Mouse (Mus musculus) MEL (cell line): Measurements from ENCODE around the gene Rps19. TPM values are rescaled to one million over a fixed set of nuclear protein-coding genes. Genes with fewer than 3 reads are reported as not detected.

ENCODE experiments used
- DNase-seq: peaks from one replicate; pipeline ENCODE4 v3.0.0; 2011; ENCODE audit warnings: low read depth, low spot score
- H3K27ac ChIP-seq: 2 replicates; pipeline ENCODE4 v1.5.1; 2012; ENCODE audit warnings: low read depth, mild to moderate bottlenecking, control low read depth, low read length, moderate library complexity; ENCODE audit not compliant: control insufficient read depth
- H3K27me3 ChIP-seq, 2 experiments: fragments of 150-350 bp in 1 of 2; sonication (generic) in 1 of 2; 2 replicates each; pipeline ENCODE4 v1.6.1; 2012; ENCODE audit warnings: low read length in 2 of 2, mild to moderate bottlenecking in 2 of 2, improper control_type of control experiment in 1 of 2, moderate library complexity in 1 of 2; ENCODE audit not compliant: insufficient read depth in 2 of 2, control insufficient read depth in 1 of 2
- H3K36me3 ChIP-seq, 2 experiments: 2 replicates each; pipeline ENCODE4 v1.6.1; 2012 to 2014; ENCODE audit warnings: low read length in 2 of 2, improper control_type of control experiment in 1 of 2, inconsistent platforms in 1 of 2, mild to moderate bottlenecking in 1 of 2; ENCODE audit not compliant: insufficient read depth in 2 of 2, control insufficient read depth in 1 of 2
- H3K4me1 ChIP-seq, 2 experiments: fragments of 150-350 bp in 1 of 2; sonication (generic) in 1 of 2; 2 replicates each; pipeline ENCODE4 v1.6.1; 2012; ENCODE audit warnings: low read length in 2 of 2, improper control_type of control experiment in 1 of 2, mild to moderate bottlenecking in 1 of 2; ENCODE audit not compliant: insufficient read depth in 2 of 2, control insufficient read depth in 1 of 2
- H3K4me3 ChIP-seq, 2 experiments: fragments of 150-350 bp in 1 of 2; sonication (generic) in 1 of 2; 2 replicates each; pipeline ENCODE4 v1.5.1; 2012; ENCODE audit warnings: low read depth in 2 of 2, low read length in 2 of 2, mild to moderate bottlenecking in 2 of 2, moderate library complexity in 2 of 2, control low read depth in 1 of 2, improper control_type of control experiment in 1 of 2; ENCODE audit not compliant: control insufficient read depth in 1 of 2, insufficient read depth in 1 of 2
- H3K79me2 ChIP-seq: 2 replicates; pipeline ENCODE4 v1.6.1; 2012; ENCODE audit warnings: mild to moderate bottlenecking, low read length, moderate library complexity; ENCODE audit not compliant: control insufficient read depth, poor library complexity, insufficient read depth
- H3K9ac ChIP-seq: 2 replicates; pipeline ENCODE4 v1.6.1; 2012; ENCODE audit warnings: low read depth, mild to moderate bottlenecking, control low read depth, low read length, moderate library complexity; ENCODE audit not compliant: control insufficient read depth, poor library complexity, severe bottlenecking
- H3K9me3 ChIP-seq: fragments of 150-350 bp; sonication (generic); replicated peaks from 2 replicates; pipeline ENCODE4 v1.6.1; 2012; ENCODE audit warnings: mild to moderate bottlenecking, low read length, improper control_type of control experiment, moderate library complexity; ENCODE audit not compliant: insufficient read depth
- BHLHE40 ChIP-seq: IDR thresholded peaks from 2 replicates; pipeline ENCODE4 v1.6.1; 2012; ENCODE audit warnings: low read depth, mild to moderate bottlenecking, inconsistent platforms, low read length, improper control_type of control experiment, borderline replicate concordance
- CHD1 ChIP-seq: IDR thresholded peaks from 2 replicates; pipeline ENCODE4 v1.6.1; 2012; ENCODE audit warnings: low read depth, mild to moderate bottlenecking, inconsistent platforms, low read length, improper control_type of control experiment
- CHD2 ChIP-seq: IDR thresholded peaks from 2 replicates; pipeline ENCODE4 v1.6.1; 2011; ENCODE audit warnings: low read length, improper control_type of control experiment
- CTCF ChIP-seq, 3 experiments: IDR thresholded peaks in 2 of 3; conservative IDR thresholded peaks in 1 of 3; 2 replicates each; pipeline ENCODE4 v1.5.1; 2011 to 2012; ENCODE audit warnings: low read length in 3 of 3, low read depth in 2 of 3, mild to moderate bottlenecking in 2 of 3, improper control_type of control experiment in 1 of 3, inconsistent platforms in 1 of 3, mixed read lengths in 1 of 3, moderate library complexity in 1 of 3; ENCODE audit not compliant: control insufficient read depth in 1 of 3, insufficient read depth in 1 of 3, poor library complexity in 1 of 3, severe bottlenecking in 1 of 3
- E2F4 ChIP-seq: IDR thresholded peaks from 2 replicates; pipeline ENCODE4 v1.6.1; 2011; ENCODE audit warnings: low read depth, low read length, improper control_type of control experiment, borderline replicate concordance
- ELF1 ChIP-seq: IDR thresholded peaks from 2 replicates; pipeline ENCODE4 v1.6.1; 2014; ENCODE audit warnings: low read depth, mild to moderate bottlenecking, inconsistent platforms, low read length, improper control_type of control experiment, moderate library complexity
- EP300 ChIP-seq, 2 experiments: IDR thresholded peaks; 2 replicates each; pipeline ENCODE4 v1.6.1; 2011; ENCODE audit warnings: improper control_type of control experiment in 2 of 2, low read length in 2 of 2, low read depth in 1 of 2, mild to moderate bottlenecking in 1 of 2
- GABPA ChIP-seq: IDR thresholded peaks from 2 replicates; pipeline ENCODE4 v1.6.1; 2012; ENCODE audit warnings: low read depth, mild to moderate bottlenecking, inconsistent platforms, low read length, improper control_type of control experiment, moderate library complexity
- GATA1 ChIP-seq: IDR thresholded peaks from 2 replicates; pipeline ENCODE4 v1.6.1; 2011; ENCODE audit warnings: low read depth, low read length, improper control_type of control experiment
- HCFC1 ChIP-seq: IDR thresholded peaks from 2 replicates; pipeline ENCODE4 v1.6.1; 2012; ENCODE audit warnings: low read depth, mild to moderate bottlenecking, inconsistent platforms, low read length, improper control_type of control experiment, moderate library complexity
- JUND ChIP-seq: IDR thresholded peaks from 2 replicates; pipeline ENCODE4 v1.6.1; 2011; ENCODE audit warnings: low read depth, mild to moderate bottlenecking, improper control_type of control experiment, low read length
- KAT2A ChIP-seq: conservative IDR thresholded peaks from 2 replicates; pipeline ENCODE4 v1.6.1; 2012; ENCODE audit warnings: low read depth, low read length, improper control_type of control experiment, inconsistent platforms
- MAFK ChIP-seq: IDR thresholded peaks from 2 replicates; pipeline ENCODE4 v1.6.1; 2011; ENCODE audit warnings: low read depth, mild to moderate bottlenecking, low read length, improper control_type of control experiment, borderline replicate concordance
- MAX ChIP-seq: IDR thresholded peaks from 2 replicates; pipeline ENCODE4 v1.6.1; 2011; ENCODE audit warnings: low read length, improper control_type of control experiment
- MAZ ChIP-seq: IDR thresholded peaks from 2 replicates; pipeline ENCODE4 v1.6.1; 2012; ENCODE audit warnings: low read depth, mild to moderate bottlenecking, inconsistent platforms, low read length, improper control_type of control experiment
- MEF2A ChIP-seq: IDR thresholded peaks from 2 replicates; pipeline ENCODE4 v1.6.1; 2014; ENCODE audit warnings: low read depth, mild to moderate bottlenecking, inconsistent platforms, low read length, improper control_type of control experiment; ENCODE audit not compliant: poor library complexity, insufficient replicate concordance, severe bottlenecking; ENCODE audit errors: extremely low read depth
- MXI1 ChIP-seq: IDR thresholded peaks from 2 replicates; pipeline ENCODE4 v1.6.1; 2011; ENCODE audit warnings: mild to moderate bottlenecking, low read depth, low read length, improper control_type of control experiment
- MYB ChIP-seq: IDR thresholded peaks from 2 replicates; pipeline ENCODE4 v1.6.1; 2011; ENCODE audit warnings: mild to moderate bottlenecking, low read depth, low read length, improper control_type of control experiment
- MYC ChIP-seq: IDR thresholded peaks from 2 replicates; pipeline ENCODE4 v1.6.1; 2011; ENCODE audit warnings: low read depth, mild to moderate bottlenecking, low read length, improper control_type of control experiment, moderate library complexity
- NELFE ChIP-seq: IDR thresholded peaks from 2 replicates; pipeline ENCODE4 v1.6.1; 2011; ENCODE audit warnings: low read depth, low read length, improper control_type of control experiment
- NRF1 ChIP-seq: IDR thresholded peaks from 2 replicates; pipeline ENCODE4 v1.6.1; 2014; ENCODE audit warnings: low read depth, mild to moderate bottlenecking, inconsistent platforms, low read length, improper control_type of control experiment, moderate library complexity; ENCODE audit not compliant: poor library complexity, insufficient read depth, severe bottlenecking
- POLR2A ChIP-seq, 2 experiments: IDR thresholded peaks; 2 replicates each; pipeline ENCODE4 v1.6.1; 2011 to 2012; ENCODE audit warnings: low read length in 2 of 2, mild to moderate bottlenecking in 2 of 2, control low read depth in 1 of 2, improper control_type of control experiment in 1 of 2, low read depth in 1 of 2, moderate library complexity in 1 of 2; ENCODE audit not compliant: control insufficient read depth in 1 of 2, insufficient read depth in 1 of 2, poor library complexity in 1 of 2
- POLR2AphosphoS2 ChIP-seq: IDR thresholded peaks from 2 replicates; pipeline ENCODE4 v1.6.1; 2011; ENCODE audit warnings: low read length, improper control_type of control experiment
- POLR2AphosphoS5 ChIP-seq: IDR thresholded peaks from 2 replicates; pipeline ENCODE4 v1.6.1; 2012; ENCODE audit warnings: low read depth, borderline replicate concordance, mild to moderate bottlenecking, inconsistent platforms, low read length, moderate library complexity, mixed read lengths
- RAD21 ChIP-seq: IDR thresholded peaks from 2 replicates; pipeline ENCODE4 v1.6.1; 2011; ENCODE audit warnings: mild to moderate bottlenecking, low read depth, low read length, improper control_type of control experiment
- RCOR1 ChIP-seq: IDR thresholded peaks from 2 replicates; pipeline ENCODE4 v1.6.1; 2012; ENCODE audit warnings: low read depth, mild to moderate bottlenecking, inconsistent platforms, low read length, improper control_type of control experiment
- SIN3A ChIP-seq: IDR thresholded peaks from 2 replicates; pipeline ENCODE4 v1.6.1; 2012; ENCODE audit warnings: low read length, improper control_type of control experiment, inconsistent platforms
- SMC3 ChIP-seq: IDR thresholded peaks from 2 replicates; pipeline ENCODE4 v1.6.1; 2011; ENCODE audit warnings: low read depth, low read length, improper control_type of control experiment
- TAL1 ChIP-seq: IDR thresholded peaks from 2 replicates; pipeline ENCODE4 v1.6.1; 2012; ENCODE audit warnings: mild to moderate bottlenecking, inconsistent platforms, low read length, moderate library complexity, mixed read lengths
- TBP ChIP-seq: IDR thresholded peaks from 2 replicates; pipeline ENCODE4 v1.8.0; 2011; ENCODE audit warnings: low read depth, low read length, improper control_type of control experiment
- TCF12 ChIP-seq: IDR thresholded peaks from 2 replicates; pipeline ENCODE4 v1.6.1; 2014; ENCODE audit warnings: low read depth, mild to moderate bottlenecking, inconsistent platforms, low read length, improper control_type of control experiment, moderate library complexity
- UBTF ChIP-seq: IDR thresholded peaks from 2 replicates; pipeline ENCODE4 v1.6.1; 2012; ENCODE audit warnings: low read depth, mild to moderate bottlenecking, inconsistent platforms, low read length, improper control_type of control experiment, moderate library complexity, borderline replicate concordance; ENCODE audit not compliant: insufficient read depth
- USF1 ChIP-seq: IDR thresholded peaks from 2 replicates; pipeline ENCODE4 v1.6.1; 2014; ENCODE audit warnings: low read depth, mild to moderate bottlenecking, inconsistent platforms, low read length, improper control_type of control experiment, moderate library complexity
- USF2 ChIP-seq, 2 experiments: IDR thresholded peaks; 2 replicates each; pipeline ENCODE4 v1.6.1; 2011 to 2012; ENCODE audit warnings: improper control_type of control experiment in 2 of 2, low read length in 2 of 2, borderline replicate concordance in 1 of 2, inconsistent platforms in 1 of 2, low read depth in 1 of 2, mild to moderate bottlenecking in 1 of 2; ENCODE audit not compliant: insufficient read depth in 1 of 2
- ZC3H11A ChIP-seq: IDR thresholded peaks from 2 replicates; pipeline ENCODE4 v1.6.1; 2012; ENCODE audit warnings: low read depth, mild to moderate bottlenecking, inconsistent platforms, low read length, improper control_type of control experiment
- ZKSCAN1 ChIP-seq: IDR thresholded peaks from 2 replicates; pipeline ENCODE4 v1.6.1; 2012; ENCODE audit warnings: low read depth, mild to moderate bottlenecking, inconsistent platforms, low read length, improper control_type of control experiment, moderate library complexity
- ZMIZ1 ChIP-seq: IDR thresholded peaks from 2 replicates; pipeline ENCODE4 v1.6.1; 2012; ENCODE audit warnings: low read depth, mild to moderate bottlenecking, inconsistent platforms, low read length, improper control_type of control experiment, moderate library complexity
- ZNF384 ChIP-seq: IDR thresholded peaks from 2 replicates; pipeline ENCODE4 v1.6.1; 2012; ENCODE audit warnings: low read depth, mild to moderate bottlenecking, inconsistent platforms, low read length, improper control_type of control experiment
- polyA plus RNA-seq, 2 experiments: library from polyadenylated mRNA; stranded (reverse) in 1 of 2; unstranded in 1 of 2; fragments of >175 nt in 1 of 2; fragments of >200 nt in 1 of 2; gene quantifications; 2 replicates each; pipeline versions ENCODE4 v1.2.1 to v1.2.4; 2012; ENCODE audit warnings: low replicate concordance in 2 of 2, low read depth in 1 of 2; ENCODE audit not compliant: insufficient read length in 2 of 2, insufficient read depth in 1 of 2, missing spikeins in 1 of 2
- total RNA-seq: library from RNA; depleted of rRNA; stranded (reverse); fragments of 300-350 nt; gene quantifications from 2 replicates; pipeline ENCODE4 v1.2.3, GENCODE M21; 2012

The Rps19 gene
- total and polyA plus RNA-seq, 3 experiments: 2,454 to 3,580 TPM; not detected in 1

- peaks cover 0 to 23% of the 10 kb centered on the region in 2 experiments; a peak in 3 of 4 replicates for H3K36me3 ChIP-seq
- no peaks in the 10 kb centered on the region for H3K9me3 ChIP-seq
- peaks cover 0 to 37% of the 10 kb centered on the region in 2 experiments; a peak in 2 of 4 replicates for H3K4me1 ChIP-seq
- no peak for TF ChIP-seq BHLHE40
- no peak for TF ChIP-seq POLR2AphosphoS2
- no peak for TF ChIP-seq MAX
- TF ChIP-seq KAT2A: no peak
- no peak for TF ChIP-seq NELFE
- no peak for TF ChIP-seq USF2 (IDR thresholded peaks at IDR 0.05; ENCODE audit: borderline replicate concordance in 1 of 2, insufficient read depth in 1 of 2, low read depth in 1 of 2, low read length in 2 of 2)
- TF ChIP-seq POLR2AphosphoS5: no peak
- TF ChIP-seq E2F4: no peak
- no peak for TF ChIP-seq SMC3
- no peak for TF ChIP-seq RAD21
- no peak for TF ChIP-seq MAZ
- no peak for TF ChIP-seq MYC
- no peak for TF ChIP-seq HCFC1
- TF ChIP-seq EP300 (IDR thresholded peaks at IDR 0.05; ENCODE audit: low read depth in 1 of 2, low read length in 2 of 2): peak in 1 of 2 experiments; percentile 25; a peak in 1 of 4 replicates
- TF ChIP-seq ELF1: no peak
- peak; percentile 21; the same call in 1 of the 2 replicates for TF ChIP-seq GATA1
- TF ChIP-seq MXI1: no peak
- TF ChIP-seq MYB: no peak
- 0 out of 4 replicates have a peak, but pooled peaks of 1 of the 2 experiments have one; percentile 43 for TF ChIP-seq POLR2A (IDR thresholded peaks at IDR 0.05; ENCODE audit: control insufficient read depth in 1 of 2, insufficient read depth in 1 of 2, low read depth in 1 of 2, low read length in 2 of 2, poor library complexity in 1 of 2)
- TF ChIP-seq ZNF384: no peak
- TF ChIP-seq ZKSCAN1: no peak
- no peak for TF ChIP-seq USF1
- TF ChIP-seq SIN3A: no peak
- TF ChIP-seq CHD2: no peak
- no peak for TF ChIP-seq CTCF (IDR thresholded peaks at IDR 0.05 in 2 of 3, conservative IDR thresholded peaks at IDR 0.05 in 1 of 3; ENCODE audit: control insufficient read depth in 1 of 3, insufficient read depth in 1 of 3, low read depth in 2 of 3, low read length in 3 of 3, poor library complexity in 1 of 3, severe bottlenecking in 1 of 3)
- no peak for TF ChIP-seq UBTF
- TF ChIP-seq CHD1: peak; percentile 20; the same call in 1 of the 2 replicates
- TF ChIP-seq MAFK: no peak; the same call in 1 of the 2 replicates
- no peak for TF ChIP-seq GABPA
- no peak for TF ChIP-seq ZMIZ1
- TF ChIP-seq NRF1: no peak
- TF ChIP-seq TBP: no peak
- peak; percentile 35; the same call in 1 of the 2 replicates for TF ChIP-seq TCF12
- TF ChIP-seq TAL1: peak; percentile 65
- TF ChIP-seq ZC3H11A: no peak
- no peak for TF ChIP-seq MEF2A
- TF ChIP-seq JUND: no peak
- no peak; the same call in 1 of the 2 replicates for TF ChIP-seq RCOR1
Measured at GRCm38 (mm10) chr7:24902264-24902629, 18.1 kb downstream of the Rps19 start.

More at GRCm38 (mm10) chr7:24902264-24902629, 18.1 kb downstream of the Rps19 start:
- Histone ChIP-seq H3K27ac (peak overlapping the region; percentile 99), H3K9ac (peak overlapping the region; percentile 97), H3K79me2 (peaks cover 28% of the 10 kb centered on the region), H3K4me3 (peak overlapping the region; percentile 57 to 72), H3K27me3 (no peaks in the 10 kb centered on the region)
- DNase-seq: no peak
